Mouse (Mus musculus) cortical plate, adult 2 months (tissue): ENCODE data around the gene Tmco1.

ENCODE experiments used
- CTCF ChIP-seq: fragments of 200-500 bp; IDR thresholded peaks from 2 replicates; pipeline ENCODE4 v1.5.1; 2011; ENCODE audit warnings: mild to moderate bottlenecking, control low read depth, low read length; ENCODE audit not compliant: insufficient read depth; ENCODE audit errors: extremely low read depth
- POLR2A ChIP-seq: fragments of 200-500 bp; IDR thresholded peaks from 2 replicates; pipeline ENCODE4 v1.6.1; 2011; ENCODE audit warnings: mild to moderate bottlenecking, low read length, control low read depth; ENCODE audit not compliant: insufficient read depth; ENCODE audit errors: extremely low read depth

DNA sequence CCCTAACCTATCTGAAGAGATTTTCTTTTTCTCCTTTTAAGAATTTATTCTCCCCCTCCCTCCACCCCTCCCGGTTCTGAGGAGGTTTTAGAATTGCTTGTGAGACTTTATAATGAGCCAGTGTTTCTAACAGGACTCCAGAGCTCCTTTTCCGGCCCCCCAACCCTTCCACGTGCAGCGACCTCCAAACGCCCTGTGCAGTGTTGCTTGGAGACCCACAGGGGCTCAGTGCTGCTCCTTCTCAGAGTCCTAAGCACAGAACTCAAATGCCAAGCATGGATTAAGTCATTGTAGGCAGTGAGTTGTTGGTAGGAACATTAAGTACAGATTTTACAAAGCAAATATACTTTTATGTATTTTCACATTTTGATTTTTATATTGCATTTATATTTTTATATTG, 55.1 kb downstream of the Tmco1 start:
- TF ChIP-seq CTCF (no peak), POLR2A (no peak)
